Mouse (Mus musculus) forebrain, embryonic 14.5 days (tissue): ENCODE results near the gene Gpc6. TPM values are rescaled to one million over a fixed set of nuclear protein-coding genes. Genes with fewer than 3 reads are reported as not detected.

Experiments used
- ATAC-seq: fragments of 200-750 bp; cut with Nextera tagmentation; 2 replicates; pipeline ENCODE4 v1.8.0; 2017; ENCODE audit warnings: mild to moderate bottlenecking, moderate library complexity
- DNase-seq: peaks from one replicate; pipeline ENCODE4 v3.0.0-alpha.2; 2015; ENCODE audit warnings: low spot score
- H3K27ac ChIP-seq: fragments of 300-500 bp; sonication (generic); 2 replicates; pipeline ENCODE4 v1.5.1; 2014; ENCODE audit warnings: low read depth, mild to moderate bottlenecking, control low read depth, low read length, moderate library complexity
- H3K27me3 ChIP-seq: fragments of 300-500 bp; sonication (generic); replicated peaks from 2 replicates; pipeline ENCODE4 v1.6.1; 2014; ENCODE audit warnings: low read length, control low read depth, mixed read lengths; ENCODE audit not compliant: control insufficient read depth, insufficient read depth
- H3K36me3 ChIP-seq: fragments of 300-500 bp; sonication (generic); 2 replicates; pipeline ENCODE4 v1.6.1; 2014; ENCODE audit warnings: low read length, control low read depth; ENCODE audit not compliant: control insufficient read depth, insufficient read depth
- H3K4me1 ChIP-seq: fragments of 300-500 bp; sonication (generic); 2 replicates; pipeline ENCODE4 v1.6.1; 2014; ENCODE audit warnings: antibody characterized with exemption, low read length, control low read depth; ENCODE audit not compliant: control insufficient read depth, insufficient read depth
- H3K4me2 ChIP-seq: fragments of 300-500 bp; sonication (generic); 2 replicates; pipeline ENCODE4 v1.6.1; 2014; ENCODE audit warnings: mild to moderate bottlenecking, control low read depth, low read length
- H3K4me3 ChIP-seq: fragments of 300-500 bp; sonication (generic); 2 replicates; pipeline ENCODE4 v1.5.1; 2014; ENCODE audit warnings: low read depth, low read length, control low read depth
- H3K9ac ChIP-seq: fragments of 300-500 bp; sonication (generic); 2 replicates; pipeline ENCODE4 v1.6.1; 2014; ENCODE audit warnings: mild to moderate bottlenecking, low read length, control low read depth, moderate library complexity
- H3K9me3 ChIP-seq: fragments of 300-500 bp; sonication (generic); replicated peaks from 2 replicates; pipeline ENCODE4 v1.6.1; 2016; ENCODE audit warnings: low read length, control low read depth, mixed read lengths; ENCODE audit not compliant: control insufficient read depth
- WGBS: fragments of 180-500 bp; shearing (Covaris S2); extraction: QIAGEN DNeasy Blood & Tissue Kit; methylation state at CpG from one replicate; pipeline ENCODE4 v1.1.7; 2014; 5-methylcytosine and 5-hydroxymethylcytosine counted together
- microRNA-seq: library from miRNA; unstranded; fragments of <30 nt; microRNA quantifications from one replicate; pipeline ENCODE4, GENCODE M21; 2016
- polyA plus RNA-seq: library from polyadenylated mRNA; unstranded; fragments of >200 nt; fragmentation: Nextera tagmentation; extraction: Ambion mirVana; gene quantifications from 2 replicates; pipeline ENCODE4 v1.2.1, GENCODE M21; 2014

Gpc6 gene
- polyA plus RNA-seq, 1 experiment from 2014 or later = 9.0 TPM

DNA sequence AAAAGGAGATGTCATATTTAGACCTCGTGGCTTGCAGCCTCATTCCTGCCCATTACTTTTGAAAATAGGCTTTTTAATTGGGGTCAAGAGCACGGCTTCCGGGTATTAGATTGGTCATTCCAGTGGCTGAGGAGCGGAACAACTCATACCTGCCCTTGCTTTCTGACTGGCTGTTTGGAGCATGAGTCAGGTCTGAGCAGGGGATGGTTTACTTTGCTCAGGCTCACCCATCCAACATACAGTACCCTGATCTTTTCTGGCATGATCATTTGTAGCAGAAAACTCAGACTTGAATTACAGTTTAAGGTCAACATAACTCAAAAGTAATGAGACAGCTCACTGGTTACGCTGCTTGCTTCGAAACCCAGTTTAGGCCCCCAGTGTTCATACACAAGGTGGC lies 1068.7 kb downstream of the Gpc6 start:
- 84% methylated on average over 6 of the region's 6 CpGs for WGBS
- H3K9me3 ChIP-seq = no peaks in the 10 kb centered on the region
- no peak for ATAC-seq
- no peak for DNase-seq
- no peak overlapping the region for H3K4me2 ChIP-seq
- H3K4me3 ChIP-seq = no peak overlapping the region
- no peaks in the 10 kb centered on the region for H3K36me3 ChIP-seq
- no peaks in the 10 kb centered on the region for H3K4me1 ChIP-seq
- no peak overlapping the region for H3K27ac ChIP-seq
- H3K27me3 ChIP-seq = no peaks in the 10 kb centered on the region
- no peak overlapping the region for H3K9ac ChIP-seq

DNA sequence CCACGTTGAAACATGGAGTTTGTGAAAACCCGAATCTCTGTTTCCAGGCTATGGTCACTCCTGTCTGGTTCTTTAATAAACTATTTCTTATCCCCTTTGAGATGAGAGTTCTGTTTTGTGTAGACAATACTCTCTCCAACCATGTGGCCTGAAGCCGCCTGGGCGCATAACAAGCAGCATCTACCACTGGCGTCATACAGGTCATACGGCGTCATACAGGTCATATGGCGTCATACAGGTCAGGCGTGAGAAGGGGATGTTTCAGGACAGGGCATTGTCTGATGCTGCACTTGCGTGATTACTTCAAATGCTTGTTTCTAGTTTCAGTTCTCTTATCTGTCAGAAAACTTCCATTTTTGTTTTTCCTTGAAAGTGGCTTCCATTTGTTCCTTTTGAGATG lies 1079.3 kb downstream of the Gpc6 start:
- no peak overlapping the region for H3K9ac ChIP-seq
- H3K4me2 ChIP-seq = no peak overlapping the region
- WGBS = 95% methylated on average over 10 of the region's 10 CpGs
- H3K36me3 ChIP-seq = no peaks in the 10 kb centered on the region
- H3K4me1 ChIP-seq = peaks cover 8% of the 10 kb centered on the region; the same call in 1 of the 2 replicates
- ATAC-seq = no peak
- no peak overlapping the region for H3K4me3 ChIP-seq
- no peaks in the 10 kb centered on the region for H3K9me3 ChIP-seq
- 0 out of 2 replicates have a peak, but pooled peaks cover 3% of the 10 kb centered on the region for H3K27me3 ChIP-seq
- H3K27ac ChIP-seq = no peak overlapping the region
- no peak for DNase-seq

DNA sequence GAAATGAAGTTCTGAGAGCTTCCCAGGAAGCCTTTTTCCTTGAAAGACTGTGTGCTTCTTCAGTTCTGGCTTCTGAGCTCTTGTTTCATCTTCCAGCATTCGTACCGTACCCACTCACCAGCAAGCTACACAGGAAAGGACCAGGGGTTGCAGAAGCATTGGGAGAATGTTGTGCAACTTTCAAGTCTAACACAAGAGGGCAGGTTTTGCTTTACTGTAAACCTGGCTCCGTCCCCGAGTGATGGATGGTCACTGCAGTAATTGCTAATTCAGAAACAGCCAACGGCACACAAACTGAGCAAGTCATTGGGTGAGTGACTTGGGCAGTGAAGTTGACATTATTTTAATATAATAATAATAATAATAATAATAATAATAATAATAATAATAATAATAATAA lies 1080.6 kb downstream of the Gpc6 start:
- WGBS = 15% methylated on average over 5 of the region's 5 CpGs
- Histone ChIP-seq H3K9ac (no peak overlapping the region), H3K4me3 (no peak overlapping the region), H3K27ac (no peak overlapping the region), H3K4me2 (no peak overlapping the region), H3K27me3 (no peaks in the 10 kb centered on the region), H3K36me3 (no peaks in the 10 kb centered on the region), H3K4me1 (peaks cover 8% of the 10 kb centered on the region; the same call in 1 of the 2 replicates), H3K9me3 (no peaks in the 10 kb centered on the region)
- peak; percentile 61 for ATAC-seq
- DNase-seq = peak; percentile 83

DNA sequence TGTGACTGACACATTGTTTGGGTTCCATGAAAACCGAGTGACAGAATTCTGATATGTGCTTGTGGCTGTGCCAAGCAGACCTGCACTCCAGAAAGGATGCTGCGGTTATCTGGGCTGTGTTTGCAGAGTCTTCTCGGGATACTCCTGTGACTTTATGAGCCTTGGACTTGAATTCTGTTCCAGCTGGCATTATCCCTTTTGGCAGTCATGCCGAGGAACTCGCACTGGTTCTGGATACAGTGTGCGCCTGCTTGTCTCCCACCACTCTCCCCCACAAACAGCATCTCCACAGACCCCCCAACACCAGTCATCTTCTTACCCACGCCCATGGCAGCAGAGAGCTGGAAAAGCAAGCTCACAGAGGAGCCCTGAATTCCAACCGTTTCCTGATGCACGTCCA lies 1084.4 kb downstream of the Gpc6 start:
- 82% methylated on average over 9 of the region's 9 CpGs for WGBS
- no peaks in the 10 kb centered on the region for H3K9me3 ChIP-seq
- no peak overlapping the region for H3K27ac ChIP-seq
- no peaks in the 10 kb centered on the region for H3K27me3 ChIP-seq
- H3K36me3 ChIP-seq = no peaks in the 10 kb centered on the region
- H3K9ac ChIP-seq = no peak overlapping the region
- H3K4me1 ChIP-seq = no peaks in the 10 kb centered on the region
- ATAC-seq = no peak
- H3K4me3 ChIP-seq = no peak overlapping the region
- DNase-seq = no peak
- H3K4me2 ChIP-seq = no peak overlapping the region

DNA sequence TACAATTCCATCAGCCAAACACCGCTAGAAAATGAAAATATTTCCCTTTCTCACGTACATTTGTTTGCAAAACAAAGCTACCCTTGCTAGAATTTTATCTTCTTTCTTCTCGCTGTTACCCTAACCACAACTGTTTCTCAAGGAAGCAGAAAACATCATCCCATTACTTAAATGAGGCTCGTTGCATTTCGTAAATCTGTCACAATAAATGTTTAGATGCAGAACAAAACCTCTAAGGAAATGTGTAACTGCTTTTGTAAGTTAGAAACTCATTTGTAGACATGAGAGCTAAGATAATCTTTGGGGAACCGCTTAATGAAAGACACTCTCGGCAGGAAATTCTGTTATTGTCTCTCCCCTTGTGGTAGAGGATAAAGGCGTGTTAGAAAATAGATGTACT lies 1088.1 kb downstream of the Gpc6 start:
- Histone ChIP-seq H3K27me3 (no peaks in the 10 kb centered on the region), H3K4me2 (no peak overlapping the region), H3K27ac (no peak overlapping the region), H3K4me1 (no peaks in the 10 kb centered on the region), H3K4me3 (no peak overlapping the region), H3K9ac (no peak overlapping the region), H3K9me3 (no peaks in the 10 kb centered on the region), H3K36me3 (no peaks in the 10 kb centered on the region)
- no peak for DNase-seq
- WGBS = 59% methylated on average over 8 of the region's 8 CpGs
- ATAC-seq = no peak

DNA sequence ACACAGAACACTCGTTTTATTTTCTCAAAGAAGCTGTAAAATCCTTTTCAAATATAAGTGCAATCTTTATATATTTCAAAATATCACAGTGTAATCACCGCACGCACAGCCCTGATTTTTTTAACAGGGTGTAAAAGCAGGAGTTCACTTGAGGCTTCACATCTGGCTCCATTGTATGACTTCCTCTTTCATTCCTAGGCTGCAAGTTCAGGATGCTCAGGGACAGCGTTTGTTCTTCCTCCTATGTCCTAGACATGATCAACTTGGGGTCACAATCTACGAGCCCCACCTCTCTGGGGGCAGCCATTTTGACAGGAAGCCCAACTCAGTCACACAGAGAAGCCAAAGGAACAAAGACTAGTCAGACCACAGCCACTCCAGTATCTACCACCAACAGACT lies 1094.2 kb downstream of the Gpc6 start:
- H3K27me3 ChIP-seq = no peaks in the 10 kb centered on the region
- no peaks in the 10 kb centered on the region for H3K4me1 ChIP-seq
- H3K4me2 ChIP-seq = no peak overlapping the region
- H3K4me3 ChIP-seq = no peak overlapping the region
- ATAC-seq (no peak), DNase-seq (no peak)
- H3K36me3 ChIP-seq = no peaks in the 10 kb centered on the region
- no peak overlapping the region for H3K9ac ChIP-seq
- 85% methylated on average over 5 of the region's 5 CpGs for WGBS
- no peaks in the 10 kb centered on the region for H3K9me3 ChIP-seq
- H3K27ac ChIP-seq = no peak overlapping the region

DNA sequence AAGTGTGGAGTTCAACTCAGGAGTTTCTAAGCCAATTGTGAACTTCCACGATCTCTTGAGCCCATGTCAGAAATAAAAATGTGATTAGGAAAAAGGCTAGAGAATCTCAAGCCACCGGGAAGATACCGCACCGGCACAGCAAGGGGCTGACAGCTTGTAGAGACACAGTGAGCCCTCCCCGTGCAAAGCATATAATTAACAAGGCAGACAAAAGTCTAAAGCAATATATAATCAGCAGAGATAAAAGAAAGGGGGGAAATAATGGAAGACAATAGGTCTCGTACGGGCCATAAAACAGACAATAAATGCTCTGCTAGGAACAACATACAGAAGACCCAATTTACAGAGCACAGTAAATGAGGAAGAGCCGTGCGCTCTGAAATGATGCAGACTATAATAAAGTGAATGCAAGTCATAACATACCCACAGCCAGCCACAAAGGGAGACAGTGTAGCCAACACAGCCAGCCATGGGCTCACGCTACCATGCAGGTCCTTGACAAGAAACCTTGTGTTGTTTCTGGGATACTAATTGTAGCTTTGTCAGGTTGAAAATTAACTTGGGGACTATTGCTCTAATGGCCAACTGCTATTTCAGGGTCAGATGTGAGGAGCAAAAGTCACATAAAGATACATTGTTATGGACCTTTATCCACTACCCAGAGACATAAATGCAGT lies 1096.9 kb downstream of the Gpc6 start:
- no peaks in the 10 kb centered on the region for H3K36me3 ChIP-seq
- ATAC-seq (no peak), DNase-seq (no peak)
- no peak overlapping the region for H3K4me2 ChIP-seq
- no peak overlapping the region for H3K4me3 ChIP-seq
- no peaks in the 10 kb centered on the region for H3K27me3 ChIP-seq
- no peaks in the 10 kb centered on the region for H3K4me1 ChIP-seq
- no peak overlapping the region for H3K27ac ChIP-seq
- WGBS = 52% methylated on average over 10 of the region's 10 CpGs
- no peaks in the 10 kb centered on the region for H3K9me3 ChIP-seq
- no peak overlapping the region for H3K9ac ChIP-seq

Small RNAs within 50 kb of the gene (microRNA-seq; reads per million reads assigned to microRNA genes)
- gene Mir6239 = not detected
